Mouse (Mus musculus): ENCODE data around the gene Paxx. TPM values are rescaled to one million over a fixed set of nuclear protein-coding genes. Genes with fewer than 3 reads are reported as not detected.
"Not testable (repeated sequence)": the region's sequence is repeated elsewhere in the genome, so short reads cannot be mapped to it uniquely, and the experiment has no call there.

Gene Paxx
- polyA plus RNA-seq, 1 experiment from 2014 or later, result 28.9 TPM

- 63% methylated on average over 17 of the region's 17 CpGs for WGBS
- no peak within 1 kb of the TSS for H3K27ac ChIP-seq
- no peaks in the 10 kb centered on the region for H3K4me1 ChIP-seq
- no peaks in the 10 kb centered on the region for H3K36me3 ChIP-seq
- ATAC-seq (ENCODE audit: insufficient number of reproducible peaks, insufficient read depth, low FRiP score, low TSS enrichment), result no peak
- H3K4me3 ChIP-seq, result no peak within 1 kb of the TSS
- no peaks in the 10 kb centered on the region for H3K9me3 ChIP-seq
- H3K27me3 ChIP-seq, result peaks cover 42% of the 10 kb centered on the region
- no peak within 1 kb of the TSS for H3K4me2 ChIP-seq (replicated peaks)
- H3K9ac ChIP-seq, result no peak within 1 kb of the TSS
These were observed 38.1 kb downstream of the Paxx start, which contains the start of gene Fut7 for GRCm38 (mm10) chr2:25422587-25423410. Gene Fut7 (plus strand): TSS chr2:25423267.

GRCm38 (mm10) chr2:25421896-25422295 lies 39.0 kb downstream of the Paxx start:
- H3K27ac ChIP-seq, result no peak overlapping the region
- H3K4me3 ChIP-seq, result no peak overlapping the region
- no peaks in the 10 kb centered on the region for H3K36me3 ChIP-seq
- no peak overlapping the region for H3K9ac ChIP-seq
- H3K9me3 ChIP-seq, result no peaks in the 10 kb centered on the region
- H3K4me1 ChIP-seq, result no peaks in the 10 kb centered on the region
- H3K4me2 ChIP-seq (replicated peaks), result no peak overlapping the region
- WGBS, result 24% methylated on average over 3 of the region's 3 CpGs
- ATAC-seq (ENCODE audit: insufficient number of reproducible peaks, insufficient read depth, low FRiP score, low TSS enrichment), result no peak
- peaks cover 42% of the 10 kb centered on the region for H3K27me3 ChIP-seq

- Histone ChIP-seq H3K4me3 (no peak overlapping the region), H3K9ac (no peak overlapping the region), H3K27ac (no peak overlapping the region), H3K4me1 (no peaks in the 10 kb centered on the region), H3K9me3 (no peaks in the 10 kb centered on the region), H3K27me3 (peaks cover under 1% of the 10 kb centered on the region; the same call in 1 of the 2 replicates), H3K36me3 (no peaks in the 10 kb centered on the region), H3K4me2 (replicated peaks) (no peak overlapping the region)
- 25% methylated on average over 3 of the region's 3 CpGs for WGBS
- no peak for ATAC-seq (ENCODE audit: insufficient number of reproducible peaks, insufficient read depth, low FRiP score, low TSS enrichment)
These were observed 43.5 kb downstream of the Paxx start for GRCm38 (mm10) chr2:25417426-25417825.

- not testable (repeated sequence) for H3K9me3 ChIP-seq; H3K27me3 ChIP-seq; H3K4me3 ChIP-seq; H3K4me1 ChIP-seq; H3K9ac ChIP-seq; ATAC-seq (ENCODE audit: insufficient number of reproducible peaks, insufficient read depth, low FRiP score, low TSS enrichment); H3K4me2 ChIP-seq (replicated peaks); H3K27ac ChIP-seq; H3K36me3 ChIP-seq
These were observed 47.5 kb downstream of the Paxx start for GRCm38 (mm10) chr2:25413436-25413835.

GRCm38 (mm10) chr2:25408908-25409307 lies 52.0 kb downstream of the Paxx start:
- H3K9me3 ChIP-seq, result no peaks in the 10 kb centered on the region
- no peak overlapping the region for H3K27ac ChIP-seq
- 87% methylated on average over 10 of the region's 10 CpGs for WGBS
- peaks cover 13% of the 10 kb centered on the region for H3K27me3 ChIP-seq
- H3K4me2 ChIP-seq (replicated peaks), result no peak overlapping the region
- no peaks in the 10 kb centered on the region for H3K36me3 ChIP-seq
- H3K9ac ChIP-seq, result no peak overlapping the region
- H3K4me3 ChIP-seq, result no peak overlapping the region
- H3K4me1 ChIP-seq, result no peaks in the 10 kb centered on the region
- no peak for ATAC-seq (ENCODE audit: insufficient number of reproducible peaks, insufficient read depth, low FRiP score, low TSS enrichment)

Small RNA genes within 50 kb of the gene (microRNA-seq; reads per million reads assigned to microRNA genes)
- gene Mir3087, result not detected

Other genes with a start within 250 kb of the Paxx start
- gene Nelfb, start 249.6 kb downstream of the Paxx start, polyA plus RNA-seq (2016; fragmentation: Nextera tagmentation; extraction: Ambion mirVana), result 119 and 121 TPM in 2 replicates
- gene Stpg3, start 246.5 kb downstream of the Paxx start, polyA plus RNA-seq (2016; fragmentation: Nextera tagmentation; extraction: Ambion mirVana), result not detected in 2 replicates
- 1.1 TPM in 1 of 2 replicates, not detected in the other for gene Fam166a, start 242.3 kb downstream of the Paxx start, polyA plus RNA-seq (2016; fragmentation: Nextera tagmentation; extraction: Ambion mirVana)
- 443 and 449 TPM in 2 replicates for gene Tubb4b, start 236.4 kb downstream of the Paxx start, polyA plus RNA-seq (2016; fragmentation: Nextera tagmentation; extraction: Ambion mirVana)
- gene Slc34a3, start 226.7 kb downstream of the Paxx start, polyA plus RNA-seq (2016; fragmentation: Nextera tagmentation; extraction: Ambion mirVana), result not detected in 2 replicates
- not detected in 2 replicates for gene Rnf224, start 224.3 kb downstream of the Paxx start, polyA plus RNA-seq (2016; fragmentation: Nextera tagmentation; extraction: Ambion mirVana)
- 8.6 and 9.4 TPM in 2 replicates for gene Rnf208, start 218.8 kb downstream of the Paxx start, polyA plus RNA-seq (2016; fragmentation: Nextera tagmentation; extraction: Ambion mirVana)
- gene Cysrt1, start 218.6 kb downstream of the Paxx start, polyA plus RNA-seq (2016; fragmentation: Nextera tagmentation; extraction: Ambion mirVana), result not detected in 2 replicates
- 3.8 and 4.2 TPM in 2 replicates for gene AL732309.1, start 214.2 kb downstream of the Paxx start, polyA plus RNA-seq (2016; fragmentation: Nextera tagmentation; extraction: Ambion mirVana)
- gene Tmem203, start 205.7 kb downstream of the Paxx start, polyA plus RNA-seq (2016; fragmentation: Nextera tagmentation; extraction: Ambion mirVana), result 21.6 and 23.6 TPM in 2 replicates
- 9.7 TPM in 2 replicates for gene Tprn, start 198.5 kb downstream of the Paxx start, polyA plus RNA-seq (2016; fragmentation: Nextera tagmentation; extraction: Ambion mirVana)
- 218 and 231 TPM in 2 replicates for gene Ssna1, start 188.7 kb downstream of the Paxx start, polyA plus RNA-seq (2016; fragmentation: Nextera tagmentation; extraction: Ambion mirVana)
- gene Anapc2, start 188.6 kb downstream of the Paxx start, polyA plus RNA-seq (2016; fragmentation: Nextera tagmentation; extraction: Ambion mirVana), result 154 and 155 TPM in 2 replicates
- not detected in 2 replicates for gene Tmem210, start 172.9 kb downstream of the Paxx start, polyA plus RNA-seq (2016; fragmentation: Nextera tagmentation; extraction: Ambion mirVana)
- gene Lrrc26, start 171.2 kb downstream of the Paxx start, polyA plus RNA-seq (2016; fragmentation: Nextera tagmentation; extraction: Ambion mirVana), result not detected in 2 replicates
- 1.0 and 1.9 TPM in 2 replicates for gene Grin1, start 141.9 kb downstream of the Paxx start, polyA plus RNA-seq (2016; fragmentation: Nextera tagmentation; extraction: Ambion mirVana)
- gene Man1b1, start 128.8 kb downstream of the Paxx start, polyA plus RNA-seq (2016; fragmentation: Nextera tagmentation; extraction: Ambion mirVana), result 66.5 and 75.8 TPM in 2 replicates
- gene Dpp7, start 104.7 kb downstream of the Paxx start, polyA plus RNA-seq (2016; fragmentation: Nextera tagmentation; extraction: Ambion mirVana), result 25.0 and 27.0 TPM in 2 replicates
- 7.9 and 8.9 TPM in 2 replicates for gene Uap1l1, start 95.4 kb downstream of the Paxx start, polyA plus RNA-seq (2016; fragmentation: Nextera tagmentation; extraction: Ambion mirVana)
- gene Sapcd2, start 88.8 kb downstream of the Paxx start, polyA plus RNA-seq (2016; fragmentation: Nextera tagmentation; extraction: Ambion mirVana), result 51.4 and 51.6 TPM in 2 replicates
- 0.41 and 0.42 TPM in 2 replicates for gene Entpd2, start 65.2 kb downstream of the Paxx start, polyA plus RNA-seq (2016; fragmentation: Nextera tagmentation; extraction: Ambion mirVana)
- 47.7 and 60.0 TPM in 2 replicates for gene Npdc1, start 61.7 kb downstream of the Paxx start, polyA plus RNA-seq (2016; fragmentation: Nextera tagmentation; extraction: Ambion mirVana)
- gene Fut7, start 37.8 kb downstream of the Paxx start, polyA plus RNA-seq (2016; fragmentation: Nextera tagmentation; extraction: Ambion mirVana), result not detected in 2 replicates
- 4.8 and 5.2 TPM in 2 replicates for gene Abca2, start 32.4 kb downstream of the Paxx start, polyA plus RNA-seq (2016; fragmentation: Nextera tagmentation; extraction: Ambion mirVana)
- gene Clic3, start 4.3 kb downstream of the Paxx start, polyA plus RNA-seq (2016; fragmentation: Nextera tagmentation; extraction: Ambion mirVana), result 1.4 and 1.8 TPM in 2 replicates
- gene Ptgds, start 9.0 kb upstream of the Paxx start, polyA plus RNA-seq (2016; fragmentation: Nextera tagmentation; extraction: Ambion mirVana), result 0.70 and 0.96 TPM in 2 replicates
- gene Lcn12, start 32.8 kb upstream of the Paxx start, polyA plus RNA-seq (2016; fragmentation: Nextera tagmentation; extraction: Ambion mirVana), result not detected in 2 replicates
- 81.8 and 82.8 TPM in 2 replicates for gene Fbxw5, start 39.7 kb upstream of the Paxx start, polyA plus RNA-seq (2016; fragmentation: Nextera tagmentation; extraction: Ambion mirVana)
- gene C8g, start 40.6 kb upstream of the Paxx start, polyA plus RNA-seq (2016; fragmentation: Nextera tagmentation; extraction: Ambion mirVana), result 6.3 and 6.4 TPM in 2 replicates
- gene Traf2, start 85.8 kb upstream of the Paxx start, polyA plus RNA-seq (2016; fragmentation: Nextera tagmentation; extraction: Ambion mirVana), result 37.7 and 37.8 TPM in 2 replicates
- 310 and 331 TPM in 2 replicates for gene Edf1, start 96.8 kb upstream of the Paxx start, polyA plus RNA-seq (2016; fragmentation: Nextera tagmentation; extraction: Ambion mirVana)
- gene Mamdc4, start 113.8 kb upstream of the Paxx start, polyA plus RNA-seq (2016; fragmentation: Nextera tagmentation; extraction: Ambion mirVana), result 4.2 and 10.1 TPM in 2 replicates
- gene Phpt1, start 114.1 kb upstream of the Paxx start, polyA plus RNA-seq (2016; fragmentation: Nextera tagmentation; extraction: Ambion mirVana), result 156 and 177 TPM in 2 replicates
- 0.20 and 0.24 TPM in 2 replicates for gene Ajm1, start 120.7 kb upstream of the Paxx start, polyA plus RNA-seq (2016; fragmentation: Nextera tagmentation; extraction: Ambion mirVana)
- 79.0 and 84.9 TPM in 2 replicates for gene Rabl6, start 147.4 kb upstream of the Paxx start, polyA plus RNA-seq (2016; fragmentation: Nextera tagmentation; extraction: Ambion mirVana)
- 0.19 TPM in 2 replicates for gene Ccdc183, start 156.6 kb upstream of the Paxx start, polyA plus RNA-seq (2016; fragmentation: Nextera tagmentation; extraction: Ambion mirVana)
- 21.1 and 24.6 TPM in 2 replicates for gene Tmem141, start 160.9 kb upstream of the Paxx start, polyA plus RNA-seq (2016; fragmentation: Nextera tagmentation; extraction: Ambion mirVana)
- 0.65 and 0.69 TPM in 2 replicates for gene Fcna, start 166.9 kb upstream of the Paxx start, polyA plus RNA-seq (2016; fragmentation: Nextera tagmentation; extraction: Ambion mirVana)
- 0.36 and 0.62 TPM in 2 replicates for gene Lcn8, start 192.0 kb upstream of the Paxx start, polyA plus RNA-seq (2016; fragmentation: Nextera tagmentation; extraction: Ambion mirVana)
- not detected in 2 replicates for gene Lcn5, start 196.9 kb upstream of the Paxx start, polyA plus RNA-seq (2016; fragmentation: Nextera tagmentation; extraction: Ambion mirVana)
- gene Lcn6, start 215.7 kb upstream of the Paxx start, polyA plus RNA-seq (2016; fragmentation: Nextera tagmentation; extraction: Ambion mirVana), result not detected in 2 replicates
- gene Lcn10, start 221.6 kb upstream of the Paxx start, polyA plus RNA-seq (2016; fragmentation: Nextera tagmentation; extraction: Ambion mirVana), result not detected in 2 replicates
- gene Obp2a, start 238.9 kb upstream of the Paxx start, polyA plus RNA-seq (2016; fragmentation: Nextera tagmentation; extraction: Ambion mirVana), result not detected in 2 replicates
- gene Bmyc, start 245.6 kb upstream of the Paxx start, polyA plus RNA-seq (2016; fragmentation: Nextera tagmentation; extraction: Ambion mirVana), result 100 and 106 TPM in 2 replicates

Data from embryonic facial prominence, embryonic 12.5 days (tissue).